Mouse (Mus musculus) CH12.LX (cell line): ENCODE results near the gene Rsph9. TPM values are rescaled to one million over a fixed set of nuclear protein-coding genes. Genes with fewer than 3 reads are reported as not detected.

Source experiments
- DNase-seq: peaks from one replicate; pipeline ENCODE4 v3.0.0-alpha.2; 2013; ENCODE audit errors: extremely low read depth
- H3K27ac ChIP-seq: 2 replicates; pipeline ENCODE4 v1.5.1; 2012; ENCODE audit warnings: low read depth, mild to moderate bottlenecking, control low read depth, moderate library complexity; ENCODE audit not compliant: insufficient read depth
- H3K27me3 ChIP-seq: replicated peaks from 2 replicates; pipeline ENCODE3; 2012; ENCODE audit warnings: inconsistent platforms
- H3K36me3 ChIP-seq, 2 experiments: replicated peaks in 1 of 2; 2 replicates each; pipeline versions ENCODE3 to v1.6.1; 2012; ENCODE audit warnings: inconsistent platforms in 1 of 2, low read length in 1 of 2, mild to moderate bottlenecking in 1 of 2, mixed read lengths in 1 of 2, moderate library complexity in 1 of 2; ENCODE audit not compliant: control insufficient read depth in 1 of 2, insufficient read depth in 1 of 2
- H3K4me1 ChIP-seq, 2 experiments: 2 replicates each; pipeline ENCODE4 v1.6.1; 2012; ENCODE audit warnings: inconsistent platforms in 1 of 2, moderate library complexity in 1 of 2; ENCODE audit not compliant: insufficient read depth in 2 of 2, control insufficient read depth in 1 of 2
- H3K4me2 ChIP-seq: 2 replicates; pipeline ENCODE4 v1.6.1; 2012; ENCODE audit warnings: low read depth, mild to moderate bottlenecking, control low read depth; ENCODE audit not compliant: poor library complexity, insufficient read depth, severe bottlenecking
- H3K4me3 ChIP-seq, 3 experiments: fragments of 150-350 bp in 1 of 3; sonication (generic) in 1 of 3; replicated peaks in 1 of 3; 2 replicates each; pipeline versions ENCODE3 to v1.5.1; 2011 to 2012; ENCODE audit warnings: low read depth in 2 of 3, low read length in 2 of 3, mild to moderate bottlenecking in 2 of 3, moderate library complexity in 2 of 3, control low read depth in 1 of 3, improper control_type of control experiment in 1 of 3, inconsistent platforms in 1 of 3, mixed read lengths in 1 of 3; ENCODE audit not compliant: poor library complexity in 1 of 3
- H3K79me2 ChIP-seq: replicated peaks from 2 replicates; pipeline ENCODE4 v1.6.1; 2012; ENCODE audit warnings: mild to moderate bottlenecking, moderate library complexity; ENCODE audit not compliant: control insufficient read depth, poor library complexity, insufficient read depth, severe bottlenecking; ENCODE audit errors: extremely low read depth
- H3K9ac ChIP-seq: 2 replicates; pipeline ENCODE4 v1.6.1; 2012; ENCODE audit warnings: low read depth, mild to moderate bottlenecking, control low read depth, moderate library complexity; ENCODE audit not compliant: insufficient read depth
- H3K9me3 ChIP-seq: replicated peaks from 2 replicates; pipeline ENCODE3; 2012; ENCODE audit warnings: low read length, inconsistent platforms, mixed read lengths
- CHD1 ChIP-seq: IDR thresholded peaks from 2 replicates; pipeline ENCODE4 v1.6.1; 2012; ENCODE audit warnings: low read depth, low read length, improper control_type of control experiment, inconsistent platforms
- CTCF ChIP-seq, 2 experiments: IDR thresholded peaks in 1 of 2; conservative IDR thresholded peaks in 1 of 2; 2 replicates each; pipeline ENCODE4 v1.5.1; 2011 to 2012; ENCODE audit warnings: low read depth in 2 of 2, low read length in 2 of 2, improper control_type of control experiment in 1 of 2, inconsistent platforms in 1 of 2, mild to moderate bottlenecking in 1 of 2, moderate library complexity in 1 of 2
- HCFC1 ChIP-seq: IDR thresholded peaks from 2 replicates; pipeline ENCODE4 v1.6.1; 2012; ENCODE audit warnings: low read depth, mild to moderate bottlenecking, inconsistent platforms, low read length, improper control_type of control experiment
- MAX ChIP-seq: IDR thresholded peaks from 2 replicates; pipeline ENCODE4 v1.6.1; 2011; ENCODE audit warnings: low read length, improper control_type of control experiment
- MXI1 ChIP-seq: IDR thresholded peaks from 2 replicates; pipeline ENCODE4 v1.6.1; 2011; ENCODE audit warnings: mild to moderate bottlenecking, low read depth, low read length, improper control_type of control experiment
- MYC ChIP-seq: IDR thresholded peaks from 2 replicates; pipeline ENCODE4 v1.6.1; 2011; ENCODE audit warnings: low read depth, mild to moderate bottlenecking, improper control_type of control experiment, low read length
- POLR2AphosphoS2 ChIP-seq: IDR thresholded peaks from 2 replicates; pipeline ENCODE4 v1.6.1; 2011; ENCODE audit warnings: low read depth, low read length, improper control_type of control experiment
- RAD21 ChIP-seq: IDR thresholded peaks from 2 replicates; pipeline ENCODE4 v1.6.1; 2011; ENCODE audit warnings: low read depth, mild to moderate bottlenecking, low read length, improper control_type of control experiment, moderate library complexity
- RCOR1 ChIP-seq: conservative IDR thresholded peaks from 2 replicates; pipeline ENCODE4 v1.6.1; 2012; ENCODE audit warnings: low read depth, mild to moderate bottlenecking, inconsistent platforms, low read length, improper control_type of control experiment
- SIN3A ChIP-seq: IDR thresholded peaks from 2 replicates; pipeline ENCODE4 v1.6.1; 2012; ENCODE audit warnings: low read length, improper control_type of control experiment, inconsistent platforms
- SMC3 ChIP-seq: IDR thresholded peaks from 2 replicates; pipeline ENCODE4 v1.6.1; 2011; ENCODE audit warnings: low read depth, low read length, improper control_type of control experiment
- UBTF ChIP-seq: IDR thresholded peaks from 2 replicates; pipeline ENCODE4 v1.6.1; 2012; ENCODE audit warnings: low read depth, mild to moderate bottlenecking, inconsistent platforms, low read length, improper control_type of control experiment, moderate library complexity
- USF2 ChIP-seq: conservative IDR thresholded peaks from 2 replicates; pipeline ENCODE4 v1.6.1; 2011; ENCODE audit warnings: low read depth, low read length, improper control_type of control experiment
- ZNF384 ChIP-seq: IDR thresholded peaks from 2 replicates; pipeline ENCODE4 v1.6.1; 2012; ENCODE audit warnings: low read depth, low read length, improper control_type of control experiment, inconsistent platforms
- dilution Hi-C: fragments of 300-500 bp; cut with MboI; formaldehyde crosslinking; loops from 2 replicates; pipeline ENCODE4 v1.14.3; 2020; ENCODE audit warnings: low sequenced_read_pairs; ENCODE audit not compliant: extremely low pct_unique_long_range_greater_than_20kb, extremely low pct_ligation_motif_present
- in situ Hi-C: fragments of 300-500 bp; cut with MboI; formaldehyde crosslinking; loops from 3 replicates; pipeline ENCODE4 v1.14.3; 2019; ENCODE audit warnings: low sequenced_read_pairs, low pct_ligation_motif_present, low pct_unique_long_range_greater_than_20kb, mixed read lengths
- polyA plus RNA-seq: library from polyadenylated mRNA; unstranded; fragments of >175 nt; gene quantifications from 2 replicates; pipeline ENCODE4 v1.2.1, GENCODE M21; 2012; ENCODE audit warnings: low read depth; ENCODE audit not compliant: insufficient read length
- total RNA-seq, 2 experiments: library from RNA; depleted of rRNA; stranded (reverse); fragments of 300-350 nt in 1 of 2; fragments of >200 nt in 1 of 2; gene quantifications; 2 replicates each; pipeline ENCODE4 v1.2.3; 2012 to 2014

Rsph9 gene
- total and polyA plus RNA-seq, 3 experiments = 0.61 to 1.1 TPM; not detected in 1

- Histone ChIP-seq H3K4me2 (no peak overlapping the region), H3K27me3 (no peaks in the 10 kb centered on the region), H3K27ac (no peak overlapping the region), H3K4me1 (no peaks in the 10 kb centered on the region), H3K79me2 (no peaks in the 10 kb centered on the region), H3K9me3 (no peaks in the 10 kb centered on the region), H3K9ac (no peak overlapping the region), H3K36me3 (peaks cover 61 to 85% of the 10 kb centered on the region in 2 experiments), H3K4me3 (no peak overlapping the region)
- dilution Hi-C loops = no loop called here
- no peak for DNase-seq
- no peak for TF ChIP-seq CHD1
- no peak for TF ChIP-seq SIN3A
- TF ChIP-seq RCOR1 = no peak
- TF ChIP-seq USF2 = no peak
- TF ChIP-seq MYC = no peak
- no peak for TF ChIP-seq HCFC1
- no peak for TF ChIP-seq UBTF
- in situ Hi-C loops = no loop called here
Observed at GRCm38 (mm10) chr17:46188829-46189228, 44.8 kb upstream of the Rsph9 start.

GRCm38 (mm10) chr17:46182273-46182672, 38.3 kb upstream of the Rsph9 start:
- in situ Hi-C loops = no loop called here

GRCm38 (mm10) chr17:46170538-46170937, 26.5 kb upstream of the Rsph9 start:
- no peak overlapping the region for H3K9ac ChIP-seq
- in situ Hi-C loops = no loop called here
- H3K79me2 ChIP-seq = no peaks in the 10 kb centered on the region
- H3K4me3 ChIP-seq = no peak overlapping the region
- no peak overlapping the region for H3K4me2 ChIP-seq
- peaks cover 70 to 85% of the 10 kb centered on the region in 2 experiments for H3K36me3 ChIP-seq
- H3K4me1 ChIP-seq = peaks cover 0 to 7% of the 10 kb centered on the region in 2 experiments; a peak in 1 of 4 replicates
- no peaks in the 10 kb centered on the region for H3K9me3 ChIP-seq
- no peaks in the 10 kb centered on the region for H3K27me3 ChIP-seq
- dilution Hi-C loops = no loop called here
- no peak overlapping the region for H3K27ac ChIP-seq
- TF ChIP-seq ZNF384 (no peak), MXI1 (no peak), RAD21 (peak; percentile 43), SMC3 (peak; percentile 53), CTCF (conservative IDR thresholded peaks at IDR 0.05 in 1 of 2, IDR thresholded peaks at IDR 0.05 in 1 of 2; ENCODE audit: low read depth in 2 of 2, low read length in 2 of 2) (peak; percentile 69 to 77), POLR2AphosphoS2 (no peak)
- peak; percentile 55 for DNase-seq

More at GRCm38 (mm10) chr17:46182273-46182672, 38.3 kb upstream of the Rsph9 start:
- H3K9ac ChIP-seq = no peak overlapping the region
- H3K27ac ChIP-seq = no peak overlapping the region
- no peak for TF ChIP-seq MXI1
- peak; percentile 22 for TF ChIP-seq RAD21
- TF ChIP-seq MAX = no peak
- TF ChIP-seq CTCF (conservative IDR thresholded peaks at IDR 0.05 in 1 of 2, IDR thresholded peaks at IDR 0.05 in 1 of 2; ENCODE audit: low read depth in 2 of 2, low read length in 2 of 2) = peak in 1 of 2 experiments; percentile 40; a peak in 2 of 4 replicates
- no peaks in the 10 kb centered on the region for H3K4me1 ChIP-seq
- DNase-seq = no peak
- H3K27me3 ChIP-seq = no peaks in the 10 kb centered on the region
- dilution Hi-C loops = no loop called here
- no peaks in the 10 kb centered on the region for H3K79me2 ChIP-seq
- peaks cover 63 to 89% of the 10 kb centered on the region in 2 experiments for H3K36me3 ChIP-seq
- H3K4me3 ChIP-seq = no peak overlapping the region
- no peaks in the 10 kb centered on the region for H3K9me3 ChIP-seq
- H3K4me2 ChIP-seq = no peak overlapping the region
